Mouse (Mus musculus): ENCODE results near the gene Slc25a45. TPM values are rescaled to one million over a fixed set of nuclear protein-coding genes. Genes with fewer than 3 reads are reported as not detected.

The Slc25a45 gene
- polyA plus RNA-seq (2014; fragmentation: Illumina TruSeq; extraction: RNeasy Lipid Tissue Mini Kit (QIAGEN cat#74804); ENCODE audit: low read depth, low replicate concordance): 18.2 TPM

DNA sequence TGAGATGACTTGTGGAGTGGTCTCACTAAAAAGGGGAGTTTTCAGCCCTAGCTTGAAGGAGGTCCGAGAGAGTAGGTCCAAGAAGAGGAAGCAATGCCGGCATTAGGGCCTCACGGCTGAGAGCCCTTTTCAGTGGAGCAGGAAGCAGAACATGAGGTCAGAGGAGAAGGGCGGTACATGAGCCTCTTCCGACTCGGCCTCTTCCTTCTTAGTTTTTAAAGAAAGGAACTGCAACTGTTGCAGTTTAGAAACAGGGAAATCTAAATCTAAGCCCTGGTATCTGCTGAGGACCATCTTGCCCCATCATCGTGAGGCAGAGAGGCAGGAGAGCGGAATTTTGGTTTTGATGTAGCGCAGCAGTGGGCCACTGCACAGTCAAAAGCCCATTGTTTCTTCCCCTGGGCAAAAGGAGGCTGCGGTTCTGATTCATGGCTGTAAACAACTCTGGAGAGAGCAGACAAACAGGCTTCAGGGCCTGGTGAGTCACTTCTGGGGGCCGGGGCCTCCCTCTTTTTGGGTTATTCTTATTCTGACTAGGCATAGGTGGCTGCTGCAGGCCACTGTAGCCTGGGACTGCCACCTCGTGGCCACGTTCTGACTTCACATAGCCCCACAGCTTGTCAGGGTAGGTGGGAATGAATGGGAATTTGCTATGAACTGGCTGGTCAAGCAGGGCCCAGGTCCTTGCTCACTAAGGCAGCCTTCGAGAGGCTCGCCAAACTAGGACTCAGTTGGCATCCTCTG, at the start of gene Slc25a45:
TSS of gene Slc25a45 (plus strand) at position 191 of the 744 bp plus-strand sequence.

DNA sequence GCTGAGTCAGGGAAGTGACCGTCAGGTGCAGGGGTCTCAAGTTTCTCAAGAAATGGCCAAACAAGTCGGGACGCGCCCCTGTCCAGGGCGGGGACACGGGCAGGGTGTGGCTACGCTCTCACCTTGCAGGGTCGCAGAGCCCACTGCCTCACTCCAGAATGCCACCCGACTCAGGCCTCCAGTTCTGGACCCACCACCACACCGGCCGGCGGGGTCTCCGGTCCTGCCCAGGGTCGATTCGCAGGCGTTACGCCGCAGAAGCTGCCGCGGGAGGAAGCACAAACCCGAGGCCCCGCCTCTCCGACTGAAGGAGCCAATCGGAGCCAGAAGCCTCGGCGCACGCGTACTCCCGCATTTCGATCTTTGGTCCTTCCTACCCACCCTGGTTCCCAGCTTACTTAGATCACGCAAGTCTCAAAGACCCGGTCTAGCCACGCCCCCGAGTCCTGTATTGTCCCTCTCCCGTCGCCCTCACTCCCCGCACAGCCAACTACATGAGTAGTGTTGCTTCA, 2.6 kb upstream of the Slc25a45 start, which contains the start of gene Frmd8:
TSS of gene Frmd8 (minus strand) at position 306 of the 512 bp plus-strand sequence.

DNA sequence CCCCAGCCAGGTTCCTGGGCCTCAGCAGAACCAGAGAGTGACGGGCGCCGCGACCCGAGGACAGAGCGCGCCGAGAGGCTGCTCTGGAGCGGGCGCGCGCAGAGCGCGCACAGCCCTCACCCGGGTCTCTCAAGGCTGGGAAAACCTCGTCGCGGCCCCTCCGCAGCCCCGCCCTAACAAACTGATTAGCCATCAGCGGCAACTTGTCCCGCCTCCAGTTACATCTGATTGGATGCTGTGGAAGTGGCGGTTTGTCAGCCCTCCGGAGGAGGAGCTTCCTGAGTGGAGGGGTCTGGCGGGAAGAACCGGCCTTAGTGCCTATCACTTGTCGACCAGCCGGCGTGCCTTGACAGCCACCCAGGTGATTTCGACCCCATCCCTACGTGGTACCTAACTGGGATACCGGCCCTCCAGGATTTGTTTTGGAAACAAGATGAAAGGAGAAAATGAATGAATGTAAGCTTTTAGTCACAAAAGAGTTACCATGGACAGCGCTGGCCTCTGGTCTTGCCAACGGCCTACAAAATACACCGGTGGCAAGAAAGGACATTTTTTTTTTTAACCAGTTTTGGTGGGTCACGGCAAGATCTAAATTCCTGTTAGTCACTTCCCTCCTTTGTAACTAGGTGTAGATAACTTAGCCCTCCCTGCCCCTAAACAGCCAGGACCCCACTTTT, 16.5 kb downstream of the Slc25a45 start, which contains the start of gene Tigd3:
TSS of gene Tigd3 (minus strand) at position 148 of the 677 bp plus-strand sequence.

DNA sequence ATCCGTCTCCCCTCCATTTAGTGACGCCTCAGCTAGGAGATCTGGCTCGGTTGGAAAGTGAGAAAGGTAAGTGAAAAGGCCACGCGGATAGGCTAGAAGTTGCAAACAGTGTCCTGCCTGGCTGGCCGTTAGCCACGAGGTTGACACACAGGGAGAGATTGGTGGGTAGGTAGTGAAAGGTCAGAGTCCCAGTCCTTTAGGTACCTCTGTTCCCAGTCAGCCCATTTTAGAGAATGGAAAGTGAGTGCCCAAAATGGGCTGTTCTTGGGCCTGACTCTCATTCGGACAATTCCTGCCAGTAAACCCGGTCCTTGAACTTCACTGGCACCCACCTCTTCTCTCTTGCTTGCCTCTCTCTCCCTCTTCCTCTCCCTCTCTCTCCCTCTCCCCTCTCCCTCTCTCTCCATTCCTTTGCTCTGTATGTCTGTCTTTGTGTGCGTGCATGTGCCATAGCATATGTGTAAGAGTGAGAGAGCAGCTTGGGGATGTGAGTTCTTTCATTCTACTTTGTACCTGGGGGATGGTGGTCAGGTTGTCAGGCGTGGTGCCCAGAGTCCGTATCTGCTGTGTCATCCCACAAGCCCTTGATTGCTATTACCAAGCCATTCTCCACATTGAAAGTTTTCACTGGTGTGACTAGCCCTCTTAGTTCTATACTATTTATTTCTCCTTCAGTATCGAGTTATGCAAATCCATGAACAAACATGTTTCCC, 35.6 kb downstream of the Slc25a45 start, which contains the start of gene Dpf2:
TSS of gene Dpf2 (minus strand) at position 4 of the 713 bp plus-strand sequence.

DNA sequence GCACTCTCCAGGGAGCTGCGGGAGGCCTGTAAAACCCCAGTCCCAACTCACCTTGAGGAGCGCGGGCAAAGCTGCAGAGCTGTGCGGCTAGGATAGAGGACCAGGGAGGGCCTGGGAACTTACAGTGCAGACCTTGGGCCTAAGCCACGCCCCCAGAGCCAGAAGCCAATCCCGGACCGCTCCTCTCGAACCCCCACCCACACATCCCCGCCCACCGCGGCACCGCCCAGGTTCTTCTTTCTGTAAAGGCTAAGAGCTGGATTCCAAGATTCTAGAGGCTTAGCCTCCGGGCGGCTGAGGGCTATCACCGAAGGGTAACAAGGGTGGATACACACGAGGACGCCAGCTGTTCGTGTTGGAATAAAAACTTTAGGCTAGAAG, 47.1 kb downstream of the Slc25a45 start, which contains the start of gene Cdc42ep2:
TSS of gene Cdc42ep2 (minus strand) at position 104 of the 381 bp plus-strand sequence.

Other genes with a start within 250 kb of the Slc25a45 start
- 47.9 TPM for gene Rela, start 240.3 kb upstream of the Slc25a45 start, polyA plus RNA-seq (2014; fragmentation: Illumina TruSeq; extraction: RNeasy Lipid Tissue Mini Kit (QIAGEN cat#74804); ENCODE audit: low read depth, low replicate concordance)
- 23.3 TPM for gene Sipa1, start 214.1 kb upstream of the Slc25a45 start, polyA plus RNA-seq (2014; fragmentation: Illumina TruSeq; extraction: RNeasy Lipid Tissue Mini Kit (QIAGEN cat#74804); ENCODE audit: low read depth, low replicate concordance)
- gene Map3k11, start 189.1 kb upstream of the Slc25a45 start, polyA plus RNA-seq (2014; fragmentation: Illumina TruSeq; extraction: RNeasy Lipid Tissue Mini Kit (QIAGEN cat#74804); ENCODE audit: low read depth, low replicate concordance): 28.7 TPM
- 48.3 TPM for gene Pcnx3, start 188.9 kb upstream of the Slc25a45 start, polyA plus RNA-seq (2014; fragmentation: Illumina TruSeq; extraction: RNeasy Lipid Tissue Mini Kit (QIAGEN cat#74804); ENCODE audit: low read depth, low replicate concordance)
- 0.48 TPM for gene Kcnk7, start 173.4 kb upstream of the Slc25a45 start, polyA plus RNA-seq (2014; fragmentation: Illumina TruSeq; extraction: RNeasy Lipid Tissue Mini Kit (QIAGEN cat#74804); ENCODE audit: low read depth, low replicate concordance)
- gene Ehbp1l1, start 151.5 kb upstream of the Slc25a45 start, polyA plus RNA-seq (2014; fragmentation: Illumina TruSeq; extraction: RNeasy Lipid Tissue Mini Kit (QIAGEN cat#74804); ENCODE audit: low read depth, low replicate concordance): 30.6 TPM
- 47.1 TPM for gene Fam89b, start 148.2 kb upstream of the Slc25a45 start, polyA plus RNA-seq (2014; fragmentation: Illumina TruSeq; extraction: RNeasy Lipid Tissue Mini Kit (QIAGEN cat#74804); ENCODE audit: low read depth, low replicate concordance)
- 196 TPM for gene Ltbp3, start 136.9 kb upstream of the Slc25a45 start, polyA plus RNA-seq (2014; fragmentation: Illumina TruSeq; extraction: RNeasy Lipid Tissue Mini Kit (QIAGEN cat#74804); ENCODE audit: low read depth, low replicate concordance)
- gene Scyl1, start 106.4 kb upstream of the Slc25a45 start, polyA plus RNA-seq (2014; fragmentation: Illumina TruSeq; extraction: RNeasy Lipid Tissue Mini Kit (QIAGEN cat#74804); ENCODE audit: low read depth, low replicate concordance): 96.2 TPM
- 8.9 TPM for gene Frmd8, start 2.5 kb upstream of the Slc25a45 start, polyA plus RNA-seq (2014; fragmentation: Illumina TruSeq; extraction: RNeasy Lipid Tissue Mini Kit (QIAGEN cat#74804); ENCODE audit: low read depth, low replicate concordance)
- gene Tigd3, start 16.3 kb downstream of the Slc25a45 start, polyA plus RNA-seq (2014; fragmentation: Illumina TruSeq; extraction: RNeasy Lipid Tissue Mini Kit (QIAGEN cat#74804); ENCODE audit: low read depth, low replicate concordance): 0.92 TPM
- 49.7 TPM for gene Dpf2, start 35.2 kb downstream of the Slc25a45 start, polyA plus RNA-seq (2014; fragmentation: Illumina TruSeq; extraction: RNeasy Lipid Tissue Mini Kit (QIAGEN cat#74804); ENCODE audit: low read depth, low replicate concordance)
- gene Cdc42ep2, start 47.0 kb downstream of the Slc25a45 start, polyA plus RNA-seq (2014; fragmentation: Illumina TruSeq; extraction: RNeasy Lipid Tissue Mini Kit (QIAGEN cat#74804); ENCODE audit: low read depth, low replicate concordance): 6.9 TPM
- 16.5 TPM for gene Pola2, start 86.4 kb downstream of the Slc25a45 start, polyA plus RNA-seq (2014; fragmentation: Illumina TruSeq; extraction: RNeasy Lipid Tissue Mini Kit (QIAGEN cat#74804); ENCODE audit: low read depth, low replicate concordance)
- gene Slc22a20, start 108.3 kb downstream of the Slc25a45 start, polyA plus RNA-seq (2014; fragmentation: Illumina TruSeq; extraction: RNeasy Lipid Tissue Mini Kit (QIAGEN cat#74804); ENCODE audit: low read depth, low replicate concordance): not detected
- gene Capn1, start 138.1 kb downstream of the Slc25a45 start, polyA plus RNA-seq (2014; fragmentation: Illumina TruSeq; extraction: RNeasy Lipid Tissue Mini Kit (QIAGEN cat#74804); ENCODE audit: low read depth, low replicate concordance): 67.4 TPM
- 75.1 TPM for gene Syvn1, start 168.8 kb downstream of the Slc25a45 start, polyA plus RNA-seq (2014; fragmentation: Illumina TruSeq; extraction: RNeasy Lipid Tissue Mini Kit (QIAGEN cat#74804); ENCODE audit: low read depth, low replicate concordance)
- gene Mrpl49, start 180.0 kb downstream of the Slc25a45 start, polyA plus RNA-seq (2014; fragmentation: Illumina TruSeq; extraction: RNeasy Lipid Tissue Mini Kit (QIAGEN cat#74804); ENCODE audit: low read depth, low replicate concordance): 40.4 TPM
- gene Fau, start 180.0 kb downstream of the Slc25a45 start, polyA plus RNA-seq (2014; fragmentation: Illumina TruSeq; extraction: RNeasy Lipid Tissue Mini Kit (QIAGEN cat#74804); ENCODE audit: low read depth, low replicate concordance): 1,555 TPM
- gene Znhit2, start 183.4 kb downstream of the Slc25a45 start, polyA plus RNA-seq (2014; fragmentation: Illumina TruSeq; extraction: RNeasy Lipid Tissue Mini Kit (QIAGEN cat#74804); ENCODE audit: low read depth, low replicate concordance): 32.8 TPM
- gene Tm7sf2, start 190.6 kb downstream of the Slc25a45 start, polyA plus RNA-seq (2014; fragmentation: Illumina TruSeq; extraction: RNeasy Lipid Tissue Mini Kit (QIAGEN cat#74804); ENCODE audit: low read depth, low replicate concordance): 73.5 TPM
- gene Vps51, start 199.4 kb downstream of the Slc25a45 start, polyA plus RNA-seq (2014; fragmentation: Illumina TruSeq; extraction: RNeasy Lipid Tissue Mini Kit (QIAGEN cat#74804); ENCODE audit: low read depth, low replicate concordance): 36.4 TPM
- 0.74 TPM for gene Tmem262, start 202.2 kb downstream of the Slc25a45 start, polyA plus RNA-seq (2014; fragmentation: Illumina TruSeq; extraction: RNeasy Lipid Tissue Mini Kit (QIAGEN cat#74804); ENCODE audit: low read depth, low replicate concordance)
- gene Gm28374, start 204.4 kb downstream of the Slc25a45 start, polyA plus RNA-seq (2014; fragmentation: Illumina TruSeq; extraction: RNeasy Lipid Tissue Mini Kit (QIAGEN cat#74804); ENCODE audit: low read depth, low replicate concordance): not detected
- gene Zfpl1, start 207.1 kb downstream of the Slc25a45 start, polyA plus RNA-seq (2014; fragmentation: Illumina TruSeq; extraction: RNeasy Lipid Tissue Mini Kit (QIAGEN cat#74804); ENCODE audit: low read depth, low replicate concordance): 51.5 TPM
- gene Cdca5, start 207.2 kb downstream of the Slc25a45 start, polyA plus RNA-seq (2014; fragmentation: Illumina TruSeq; extraction: RNeasy Lipid Tissue Mini Kit (QIAGEN cat#74804); ENCODE audit: low read depth, low replicate concordance): 0.98 TPM
- 2.4 TPM for gene AC131692.1, start 216.6 kb downstream of the Slc25a45 start, polyA plus RNA-seq (2014; fragmentation: Illumina TruSeq; extraction: RNeasy Lipid Tissue Mini Kit (QIAGEN cat#74804); ENCODE audit: low read depth, low replicate concordance)
- not detected for gene Naaladl1, start 228.0 kb downstream of the Slc25a45 start, polyA plus RNA-seq (2014; fragmentation: Illumina TruSeq; extraction: RNeasy Lipid Tissue Mini Kit (QIAGEN cat#74804); ENCODE audit: low read depth, low replicate concordance)
- 10.6 TPM for gene Sac3d1, start 240.8 kb downstream of the Slc25a45 start, polyA plus RNA-seq (2014; fragmentation: Illumina TruSeq; extraction: RNeasy Lipid Tissue Mini Kit (QIAGEN cat#74804); ENCODE audit: low read depth, low replicate concordance)